8 mouse cellular contexts compared by ENCODE assay signal in genomic region chr10:58255213-58255892, GRCm38 (mm10). TPM values are rescaled to one million over a fixed set of nuclear protein-coding genes. Genes with fewer than 3 reads are reported as not detected.
DNase-seq lines count a peak whose midpoint lies in the region; ATAC-seq and TF ChIP-seq lines count a peak whose summit lies in the region.

Gene Gcc2, plus strand, starts transcription at chr10:58255497.

- no peaks in the 10 kb centered on the region for H3K9me3 ChIP-seq in embryonic facial prominence, embryonic 15.5 days (replicated peaks)
- H3K9me3 ChIP-seq in limb, embryonic 14.5 days (ENCODE audit: control insufficient read depth, low read length) = no peaks in the 10 kb centered on the region
- no peaks in the 10 kb centered on the region for H3K9me3 ChIP-seq in midbrain, postnatal 0 days (ENCODE audit: low read length)

- H3K4me1 ChIP-seq in bone marrow, adult 2 months (ENCODE audit: control insufficient read depth, insufficient read depth, low read length) = no peaks in the 10 kb centered on the region
- H3K4me1 ChIP-seq in embryonic facial prominence, embryonic 15.5 days = peaks cover 4% of the 10 kb centered on the region
- peaks cover 12% of the 10 kb centered on the region; the same call in 1 of the 2 replicates for H3K4me1 ChIP-seq in limb, embryonic 14.5 days (ENCODE audit: control insufficient read depth, insufficient read depth, low read length)
- H3K4me1 ChIP-seq in midbrain, postnatal 0 days (ENCODE audit: insufficient read depth, low read length) = peaks cover 3% of the 10 kb centered on the region; the same call in 1 of the 2 replicates

- peak within 1 kb of the TSS; percentile 47 for H3K4me2 ChIP-seq in embryonic facial prominence, embryonic 15.5 days (replicated peaks)
- H3K4me2 ChIP-seq in limb, embryonic 14.5 days (replicated peaks; ENCODE audit: low read depth, low read length, severe bottlenecking) = peak within 1 kb of the TSS; percentile 54
- peak within 1 kb of the TSS; percentile 59 for H3K4me2 ChIP-seq in midbrain, postnatal 0 days (ENCODE audit: low read depth, low read length, poor library complexity, severe bottlenecking)

- H3K9ac ChIP-seq in embryonic facial prominence, embryonic 15.5 days = peak within 1 kb of the TSS; percentile 74
- peak within 1 kb of the TSS; percentile 75 for H3K9ac ChIP-seq in limb, embryonic 14.5 days (ENCODE audit: low read depth, low read length, severe bottlenecking)
- H3K9ac ChIP-seq in midbrain, postnatal 0 days (replicated peaks; ENCODE audit: low read length, poor library complexity, severe bottlenecking) = peak within 1 kb of the TSS; percentile 77

- peak within 1 kb of the TSS; percentile 71 for H3K4me3 ChIP-seq in bone marrow, adult 2 months (replicated peaks; ENCODE audit: control insufficient read depth, low read depth, low read length)
- peak within 1 kb of the TSS; percentile 93 for H3K4me3 ChIP-seq in embryonic facial prominence, embryonic 15.5 days (replicated peaks)
- H3K4me3 ChIP-seq in limb, embryonic 14.5 days (replicated peaks; ENCODE audit: low read length) = peak within 1 kb of the TSS; percentile 79
- peak within 1 kb of the TSS; percentile 94 for H3K4me3 ChIP-seq in midbrain, postnatal 0 days (ENCODE audit: low read depth, low read length)

- H3K27ac ChIP-seq in bone marrow, adult 2 months (ENCODE audit: control insufficient read depth, insufficient read depth, low read depth, low read length, poor library complexity) = peak within 1 kb of the TSS; percentile 28; the same call in 1 of the 2 replicates
- H3K27ac ChIP-seq in embryonic facial prominence, embryonic 15.5 days (replicated peaks) = peak within 1 kb of the TSS; percentile 81
- H3K27ac ChIP-seq in limb, embryonic 14.5 days (replicated peaks; ENCODE audit: low read depth, low read length) = peak within 1 kb of the TSS; percentile 63; the same call in 1 of the 2 replicates
- peak within 1 kb of the TSS; percentile 71 for H3K27ac ChIP-seq in midbrain, postnatal 0 days (ENCODE audit: low read depth, low read length)

- peaks cover 11% of the 10 kb centered on the region for H3K36me3 ChIP-seq in embryonic facial prominence, embryonic 15.5 days
- H3K36me3 ChIP-seq in limb, embryonic 14.5 days (ENCODE audit: control insufficient read depth, insufficient read depth, low read length) = peaks cover 27% of the 10 kb centered on the region
- peaks cover 10% of the 10 kb centered on the region; the same call in 1 of the 2 replicates for H3K36me3 ChIP-seq in midbrain, postnatal 0 days (ENCODE audit: insufficient read depth, low read length)

- peak; percentile 97 for ATAC-seq in embryonic facial prominence, embryonic 15.5 days (ENCODE audit: insufficient number of reproducible peaks, low FRiP score, low TSS enrichment, low read depth)
- peak; percentile 96 for ATAC-seq in limb, embryonic 14.5 days (ENCODE audit: low FRiP score, low read depth)
- ATAC-seq in midbrain, postnatal 0 days (ENCODE audit: low FRiP score) = peak; percentile 100

- no peaks in the 10 kb centered on the region for H3K27me3 ChIP-seq in embryonic facial prominence, embryonic 15.5 days
- H3K27me3 ChIP-seq in limb, embryonic 14.5 days (ENCODE audit: control insufficient read depth, insufficient read depth, low read length) = no peaks in the 10 kb centered on the region
- H3K27me3 ChIP-seq in midbrain, postnatal 0 days (ENCODE audit: insufficient read depth, low read length) = no peaks in the 10 kb centered on the region

- peak; percentile 95 for DNase-seq in 416B (ENCODE audit: low read depth)
- peak; percentile 93 for DNase-seq in heart, adult 8-10 months (ENCODE audit: low spot score)
- peak; percentile 95 for DNase-seq in kidney, adult 9 months
- peak; percentile 90 for DNase-seq in limb, embryonic 14.5 days (ENCODE audit: low spot score)
- peak; percentile 97 for DNase-seq in midbrain, postnatal 0 days (ENCODE audit: low spot score)
- DNase-seq in spleen, postnatal 14 days (ENCODE audit: low spot score in 2 of 2) = peak; percentile 81 to 89

- TF ChIP-seq CTCF in bone marrow, adult 2 months (IDR thresholded peaks at IDR 0.05; ENCODE audit: control insufficient read depth, insufficient read depth, low read length) = no peak
- peak; percentile 28; the same call in 1 of the 2 replicates for TF ChIP-seq CTCF in midbrain, postnatal 0 days (IDR thresholded peaks at IDR 0.05)

- WGBS in bone marrow, adult 2 months = under 1% methylated on average over 57 of the region's 58 CpGs
- under 1% methylated on average over 58 of the region's 58 CpGs for WGBS in embryonic facial prominence, embryonic 15.5 days
- 0% methylated on average over 27 of the region's 58 CpGs for WGBS in limb, embryonic 14.5 days
- WGBS in midbrain, postnatal 0 days = under 1% methylated on average over 46 of the region's 58 CpGs

- TF ChIP-seq POLR2A in bone marrow, adult 2 months (IDR thresholded peaks at IDR 0.05; ENCODE audit: borderline replicate concordance, control insufficient read depth, low read depth, low read length) = peak; percentile 86; the same call in 1 of the 2 replicates
- TF ChIP-seq POLR2A in limb, embryonic 14.5 days (IDR thresholded peaks at IDR 0.05; ENCODE audit: borderline replicate concordance, extremely low read depth, insufficient read depth, insufficient read length) = peak; percentile 43; the same call in 1 of the 2 replicates

RNA-seq across cellular contexts. Expression of gene Gcc2, which starts in this region (rescaled TPM):
- 8.0 and 8.8 TPM in 2 replicates for polyA plus RNA-seq in bone marrow, adult 2 months (2011; ENCODE audit: insufficient read depth, insufficient read length, low replicate concordance, missing spikeins)
- polyA plus RNA-seq in embryonic facial prominence, embryonic 15.5 days (2015; fragmentation: Nextera tagmentation; extraction: Ambion mirVana) = 56.7 and 57.4 TPM in 2 replicates
- total RNA-seq in heart, adult 8-10 months (2022) = 10 to 100 TPM; 28.8 to 38.4 (median 35.9) TPM
- polyA plus RNA-seq in limb, embryonic 14.5 days (2012; rRNA removed) = 24.9 and 29.3 TPM in 2 replicates
- polyA plus RNA-seq in limb, embryonic 14.5 days (2014; fragmentation: Nextera tagmentation; extraction: Ambion mirVana) = 42.5 and 51.0 TPM in 2 replicates
- total RNA-seq in midbrain, postnatal 0 days (2014; rRNA removed) = 41.1 and 41.3 TPM in 2 replicates
- polyA plus RNA-seq in midbrain, postnatal 0 days (2015; fragmentation: Nextera tagmentation; extraction: Ambion mirVana) = 89.9 and 121 TPM in 2 replicates

Comparison
In these comparisons a context has a peak if more than half of its experiments do, and no peak if none do; other contexts are left out.
1. Peak in every context shown above with its lines: DNase-seq, ATAC-seq, H3K4me3 ChIP-seq and H3K27ac ChIP-seq.
2. H3K27ac ChIP-seq: peak in every context shown above with its lines; median percentile 81 in embryonic facial prominence, embryonic 15.5 days; 71 in midbrain, postnatal 0 days; 63 in limb, embryonic 14.5 days; 28 in bone marrow, adult 2 months.